In the genomic region with DNA sequence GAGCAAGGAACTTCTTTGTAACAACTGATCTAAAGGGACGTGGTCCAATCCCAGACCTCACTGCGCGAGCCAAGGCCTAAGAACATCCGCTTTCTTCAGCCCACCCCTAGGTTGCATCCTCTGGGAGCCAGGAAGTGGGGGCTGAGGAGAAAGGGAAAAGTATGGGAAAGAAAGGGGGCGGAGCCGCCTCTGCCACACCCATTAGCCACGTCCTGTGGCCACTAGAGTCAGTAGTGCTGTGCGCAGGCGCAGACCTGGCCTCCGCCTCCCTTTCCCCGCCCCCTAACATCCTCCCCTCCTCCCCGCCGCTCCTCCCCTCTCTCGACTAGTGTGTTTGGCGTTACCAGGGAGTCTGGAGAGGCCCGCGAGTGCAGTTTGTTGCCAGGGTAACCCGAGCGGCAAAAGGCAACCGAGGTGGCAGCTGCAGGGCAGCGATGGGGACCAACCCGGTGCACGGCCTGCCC, we compare ENCODE assay signal across 8 mouse cellular contexts. TPM values are rescaled to one million over a fixed set of nuclear protein-coding genes. Genes with fewer than 3 reads are reported as not detected.
DNase-seq lines count a peak whose midpoint lies in the region; ATAC-seq lines count a peak whose summit lies in the region.

A gene (plus strand): TSS at position 327 of the 464 bp plus-strand sequence.

- intact Hi-C loops in gastrocnemius, postnatal 14 days (cut with DNase I; ENCODE audit: low total_unique reads) = no loop called here

- peak; percentile 91 for ATAC-seq in megakaryocyte, adult 5-6 weeks (ENCODE audit: poor library complexity, severe bottlenecking)

- DNase-seq in adrenal gland, adult 18-20 months (ENCODE audit: low spot score in 2 of 2) = peak; percentile 83
- DNase-seq in embryo, embryonic 10.5 days (ENCODE audit: low spot score) = peak; percentile 98
- peak; percentile 97 for DNase-seq in gastrocnemius, postnatal 14 days
- DNase-seq in induced T-regulatory cell, adult 2 months (ENCODE audit: low read depth) = peak; percentile 92
- peak; percentile 78 to 93 for DNase-seq in left cerebral cortex, adult 8-10 months (ENCODE audit: low spot score in 2 of 2)
- peak; percentile 90 to 96 for DNase-seq in right cerebral cortex, adult 2 months (ENCODE audit: low spot score in 2 of 2)
- DNase-seq in urinary bladder, postnatal 10 days (ENCODE audit: low spot score) = peak; percentile 73

RNA-seq across cellular contexts. Expression of the gene that starts here (rescaled TPM):
- total RNA-seq in adrenal gland, adult 18-20 months (2021) = 1 to 10 TPM; 1.9 to 2.6 TPM
- total RNA-seq in gastrocnemius, postnatal 14 days (2021) = 1 to 10 TPM in 1 of 2 experiments, under 1 TPM in 1; 0.97 to 1.2 TPM
- 1 to 10 TPM; 1.2 to 2.5 (median 2.3) TPM for total RNA-seq in left cerebral cortex, adult 8-10 months (2022)
- 0.21 and 0.85 TPM in 2 replicates for total RNA-seq in megakaryocyte, adult 5-6 weeks (2015)
- total RNA-seq in megakaryocyte, adult 5-6 weeks (2017) = not detected in 2 replicates

Comparison
In these comparisons a context has a peak if more than half of its experiments do, and no peak if none do; other contexts are left out.
1. Peak in every context shown above with its lines: DNase-seq and ATAC-seq.
2. Peak in ATAC-seq in megakaryocyte, adult 5-6 weeks; RNA of the gene not detected or under 1 TPM.